Mouse (Mus musculus) bone marrow macrophage, adult 2 months (primary cell): ENCODE measurements around the gene Atoh8.

Experiments
- CTCF ChIP-seq: IDR thresholded peaks from 2 replicates; pipeline ENCODE4 v1.5.1; 2012; ENCODE audit warnings: low read depth, mild to moderate bottlenecking, low read length, moderate library complexity
- POLR2A ChIP-seq: IDR thresholded peaks from 2 replicates; pipeline ENCODE4 v1.6.1; 2012; ENCODE audit warnings: mild to moderate bottlenecking, low read depth, low read length, borderline replicate concordance

DNA sequence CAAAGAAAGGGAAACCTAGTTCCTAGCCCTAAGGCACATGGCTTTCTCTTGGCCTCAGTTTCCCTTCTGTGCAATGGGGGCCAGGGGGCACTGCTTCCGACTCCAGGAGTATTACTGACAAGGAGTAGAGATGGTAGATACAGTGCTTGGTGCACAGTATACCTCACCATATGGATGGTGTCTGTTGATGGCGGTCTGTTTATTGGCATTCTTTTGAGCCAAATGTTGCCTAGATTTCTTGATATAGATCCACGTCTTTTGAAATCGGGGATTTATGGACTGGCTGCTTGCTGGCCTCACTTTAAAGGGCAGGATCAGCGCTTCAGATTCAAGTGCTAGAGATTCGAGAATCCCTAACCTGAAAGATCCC lies 18.0 kb downstream of the Atoh8 start:
- TF ChIP-seq POLR2A: no peak
- no peak for TF ChIP-seq CTCF
